Mouse (Mus musculus) spleen, postnatal 4 days (tissue): Measurements from ENCODE around the gene Spns2.

Source experiments
- DNase-seq, 2 experiments: peaks; one replicate each; pipeline ENCODE4 v3.0.0; 2022; ENCODE audit warnings: low spot score in 2 of 2

Gene Spns2

DNA sequence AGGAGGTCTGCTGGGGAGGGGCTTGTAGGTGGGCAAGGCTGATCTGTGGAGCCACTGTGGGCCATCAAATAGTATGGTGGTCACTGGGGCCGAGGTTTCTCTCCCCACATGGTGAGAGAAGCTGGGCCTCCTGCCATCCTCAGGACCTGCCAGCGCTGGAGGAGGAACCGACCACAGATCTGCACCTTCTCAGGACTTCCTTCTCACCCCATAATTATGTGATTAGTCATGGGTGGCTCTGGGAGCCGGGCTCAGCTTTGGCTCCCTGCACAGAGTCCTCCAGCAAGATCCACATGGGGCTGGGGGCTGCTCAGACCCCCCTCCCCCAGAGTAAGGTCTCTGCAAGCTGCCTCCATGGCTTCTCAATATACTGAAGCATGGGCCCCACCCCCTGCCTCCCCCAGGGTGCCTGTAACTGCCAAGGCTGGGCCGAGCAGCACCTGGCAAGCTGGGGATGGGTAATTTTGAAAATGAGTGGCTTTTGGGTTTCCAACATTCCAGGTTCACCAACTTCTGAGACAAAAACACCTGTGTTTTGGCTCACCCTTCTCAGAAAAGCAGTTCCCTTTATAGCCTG is 11.8 kb upstream of the Spns2 start:
- no peak for DNase-seq

DNA sequence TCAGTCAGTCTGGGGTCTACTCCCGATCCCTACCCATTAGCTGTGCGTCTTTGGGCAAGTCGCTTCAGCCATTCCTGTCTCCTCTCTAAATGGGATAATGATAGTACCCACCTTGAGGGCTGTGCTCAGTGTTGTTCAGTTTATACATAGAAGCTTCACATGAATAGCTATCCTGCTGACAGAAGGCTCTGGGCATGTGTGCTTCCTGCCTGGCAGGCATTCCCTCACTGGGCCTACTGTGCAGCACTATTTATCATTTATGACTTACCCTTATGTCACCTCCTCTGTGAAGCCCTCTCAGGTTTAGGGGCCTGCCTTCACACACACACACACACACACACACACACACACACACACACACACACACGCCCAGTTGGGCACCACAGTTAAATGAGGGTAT is 10.4 kb upstream of the Spns2 start:
- no peak for DNase-seq

DNA sequence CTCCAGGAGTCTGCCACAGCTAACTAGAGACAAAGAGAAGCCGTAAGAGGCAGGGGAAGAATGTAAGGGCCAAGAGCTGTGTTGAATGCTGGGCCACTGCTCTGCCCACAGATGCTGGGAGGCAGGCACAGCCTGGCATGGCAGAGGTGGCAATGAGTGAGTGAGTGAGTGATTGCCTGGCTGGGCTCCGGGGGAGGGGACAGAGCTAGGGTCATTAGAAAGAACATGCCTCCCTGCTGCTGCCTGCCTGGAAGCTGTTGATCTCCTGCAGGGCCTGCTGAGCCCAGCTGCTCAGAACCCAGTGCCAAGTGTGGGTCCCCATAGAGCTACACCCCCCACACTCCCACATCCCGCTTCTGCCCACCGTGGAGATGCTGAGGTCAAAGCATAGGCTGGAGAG is 7.7 kb upstream of the Spns2 start:
- no peak for DNase-seq

DNA sequence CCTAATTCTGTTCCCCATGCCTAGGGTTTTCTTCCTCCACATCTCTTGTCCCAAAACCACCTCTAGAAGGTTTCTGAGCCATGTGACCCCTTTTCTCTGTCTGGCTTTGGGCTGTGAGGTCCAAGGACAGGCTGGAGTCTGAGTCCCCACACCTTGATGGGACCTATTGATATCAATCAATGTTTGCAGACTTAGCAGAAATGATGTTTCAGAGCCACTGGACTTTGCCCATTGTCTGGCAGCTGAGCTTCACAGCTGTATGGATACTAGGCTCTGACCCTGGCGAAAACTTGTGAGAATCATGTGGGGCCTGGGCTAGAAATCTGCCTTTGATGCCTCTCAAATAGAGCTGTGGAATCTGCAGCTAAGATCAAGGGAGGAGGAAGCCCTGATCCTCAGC is 7.1 kb upstream of the Spns2 start:
- DNase-seq = no peak

DNA sequence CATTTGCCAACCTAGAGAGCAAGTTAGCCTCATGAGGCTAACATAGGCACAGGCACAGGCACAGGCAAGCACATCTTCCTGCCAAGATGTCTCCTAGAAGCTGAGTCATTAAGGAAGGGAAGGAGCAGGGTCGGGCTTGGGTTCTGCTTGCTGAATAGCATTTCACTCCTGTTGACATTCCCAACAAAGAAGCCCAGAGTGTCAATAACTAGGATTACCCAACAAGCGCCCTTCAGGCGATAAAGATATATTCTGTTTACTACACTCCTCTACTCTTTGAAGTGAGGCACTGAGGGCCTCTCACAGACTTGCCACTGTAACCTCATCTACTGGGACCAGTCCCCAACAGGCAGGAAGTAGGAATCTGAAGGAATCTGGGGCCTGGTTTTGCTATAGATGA is 6.4 kb upstream of the Spns2 start:
- DNase-seq = no peak

DNA sequence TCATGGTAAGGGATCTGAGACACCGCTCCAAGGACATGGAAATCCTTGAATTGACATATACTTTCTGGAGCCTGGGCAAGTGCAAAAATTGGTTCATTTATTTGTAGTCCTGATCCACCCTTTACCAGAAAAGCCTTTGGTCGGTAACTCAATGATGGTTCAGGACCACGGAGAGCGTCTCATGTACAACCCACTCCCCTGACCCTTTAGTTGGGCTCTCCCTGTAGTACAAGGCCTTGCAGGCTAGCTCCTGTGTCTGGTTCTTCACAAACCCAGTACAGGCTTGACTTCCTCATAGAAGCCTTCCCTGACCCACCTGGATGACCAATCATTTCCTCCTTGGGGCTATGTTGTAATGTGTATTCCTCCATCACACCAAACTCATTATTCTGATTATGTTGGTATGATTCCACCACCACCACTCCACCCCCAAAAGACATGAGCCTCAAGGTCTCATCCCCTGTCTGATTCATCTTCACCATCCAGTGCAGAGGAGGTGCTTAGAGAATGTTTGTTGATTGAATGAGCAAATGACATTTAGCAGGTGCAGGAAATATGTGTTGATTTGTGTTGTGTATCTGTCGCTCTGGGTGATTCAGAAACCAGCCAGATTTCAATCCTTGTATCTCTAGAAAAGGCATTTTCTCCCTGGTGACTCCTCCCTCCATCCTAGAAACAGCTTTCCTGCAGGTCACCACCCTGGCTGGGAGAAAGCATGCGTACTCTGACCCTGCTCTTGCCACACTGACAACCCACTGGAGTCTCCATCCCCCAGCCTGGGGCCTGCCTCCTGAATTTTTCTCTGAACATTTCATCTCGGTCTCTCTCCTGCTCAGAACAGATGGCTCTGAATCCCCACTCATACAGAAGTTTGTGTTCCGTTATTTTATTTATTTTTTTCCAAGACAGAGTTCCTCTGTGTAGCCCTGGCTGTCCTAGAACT is 4.6 kb upstream of the Spns2 start:
- DNase-seq = no peak

DNA sequence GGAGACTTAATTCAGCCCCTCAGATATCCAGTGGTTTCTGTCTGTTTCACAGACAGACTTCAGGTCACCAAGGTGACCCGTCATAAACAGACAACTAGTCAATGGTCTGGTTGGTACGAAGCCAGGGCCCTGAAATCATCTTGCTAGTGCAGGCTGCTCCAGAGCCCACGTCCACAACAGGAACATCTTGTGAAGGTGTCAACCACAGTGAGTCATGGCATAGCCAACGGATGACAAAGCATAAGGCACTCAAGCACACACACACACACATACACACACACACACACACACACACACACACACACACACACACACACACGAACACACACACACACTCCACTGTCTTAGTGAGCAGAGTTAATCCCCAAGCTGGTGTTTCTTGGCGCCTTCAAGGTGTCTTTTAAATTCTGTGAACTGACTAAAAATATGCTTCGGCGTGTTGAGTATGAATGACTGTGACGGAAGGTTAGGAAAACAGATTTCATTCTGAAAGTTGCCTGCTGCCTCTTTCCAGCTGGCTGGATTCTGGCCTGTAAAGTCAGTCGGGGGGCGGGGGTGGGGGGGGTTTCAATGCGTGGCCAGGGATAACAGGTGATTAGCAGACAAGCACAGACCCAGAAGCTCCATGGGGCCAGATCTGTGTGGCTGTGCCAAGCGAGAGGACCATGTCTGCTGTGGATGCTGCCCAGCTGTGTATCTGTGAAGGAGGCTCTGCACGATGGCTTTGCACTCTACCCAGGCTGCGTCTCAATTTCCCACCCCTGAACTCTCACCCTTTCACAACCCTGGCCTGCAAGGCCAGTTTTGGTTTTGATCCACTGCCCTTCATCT is 1.6 kb upstream of the Spns2 start:
- DNase-seq = no peak

DNA sequence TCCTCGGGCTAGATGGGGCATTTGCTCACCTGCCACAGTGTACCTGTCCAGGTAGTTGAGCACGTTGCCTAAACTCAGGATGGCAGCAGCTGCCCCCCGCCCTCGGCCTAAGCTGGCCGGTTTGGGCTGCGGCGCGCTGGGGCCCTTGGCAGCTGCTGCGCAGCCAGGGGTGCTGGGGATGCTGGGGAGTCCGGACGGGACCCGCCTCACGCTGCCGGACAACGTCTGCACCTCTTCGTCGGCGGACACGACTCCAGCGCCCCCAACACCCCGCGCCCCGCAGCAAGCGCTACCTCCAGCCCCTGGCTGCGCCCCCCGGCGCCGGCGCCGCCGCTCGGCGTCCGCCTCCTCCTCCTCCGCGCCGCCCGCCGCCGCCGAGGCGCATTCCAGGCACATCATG is 307 bp downstream of the Spns2 start:
- no peak for DNase-seq

DNA sequence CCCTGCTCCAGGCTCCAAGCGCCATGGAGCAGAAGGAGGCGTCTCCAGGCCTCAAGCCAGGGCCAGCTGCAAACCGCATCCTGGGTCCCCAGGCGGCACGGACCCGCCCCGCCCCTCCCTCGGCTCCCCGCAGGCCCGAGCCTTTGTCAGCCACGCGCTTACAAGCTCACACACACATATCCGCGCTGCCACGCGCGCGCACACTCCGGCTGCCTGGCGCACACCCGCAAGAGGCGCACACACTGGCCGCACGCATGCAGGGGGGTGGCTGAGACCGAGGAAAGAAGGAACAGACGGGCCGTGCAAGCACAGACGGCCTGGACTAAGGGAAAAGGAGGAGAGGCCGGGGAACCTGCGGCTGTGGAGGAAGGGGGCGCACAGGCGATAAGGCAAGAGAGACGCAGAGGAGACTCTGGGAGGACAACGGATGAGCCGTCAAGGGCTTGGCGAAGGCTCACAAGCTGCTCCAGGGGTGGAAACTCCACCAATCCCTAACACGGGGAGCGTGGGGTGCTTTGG is 892 bp downstream of the Spns2 start:
- no peak for DNase-seq

DNA sequence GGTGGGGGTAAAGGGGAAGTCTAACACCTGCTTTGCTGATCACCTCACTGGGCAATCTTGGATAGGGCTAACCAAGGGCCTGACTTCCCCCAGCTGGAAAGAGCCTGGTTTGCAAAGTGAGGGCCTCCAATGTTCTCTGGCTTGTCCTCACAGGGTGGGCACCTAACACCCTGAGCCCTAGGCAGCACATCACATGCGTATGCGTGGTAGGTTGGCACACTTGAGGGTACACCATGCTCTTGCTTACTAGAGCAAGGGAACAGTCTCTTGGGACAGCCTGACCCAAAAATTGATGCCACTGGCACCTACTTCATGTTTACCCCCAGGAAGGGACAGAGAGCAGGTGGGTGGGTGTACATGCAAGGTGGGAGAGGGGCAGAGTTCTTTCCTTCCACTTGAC is 2.0 kb downstream of the Spns2 start:
- no peak for DNase-seq

DNA sequence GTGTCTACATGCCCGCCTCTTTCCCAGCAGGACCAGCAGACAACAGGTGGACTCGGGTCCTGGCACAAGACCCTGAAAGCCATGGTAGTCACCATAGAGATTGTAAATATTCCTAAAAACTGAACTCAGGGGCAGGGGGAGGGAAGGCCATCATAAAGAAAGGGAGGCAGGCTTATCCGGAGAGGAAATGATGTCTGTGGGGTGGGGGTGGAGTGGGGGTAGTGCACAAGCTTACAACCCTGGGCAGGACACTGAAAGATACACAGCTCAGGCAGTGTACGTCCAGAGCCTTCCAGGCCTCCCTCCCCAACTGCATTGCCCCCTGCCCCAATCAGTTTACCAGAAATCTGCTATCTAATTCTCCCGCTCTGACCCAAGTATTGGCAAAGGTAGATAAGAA is 2.5 kb downstream of the Spns2 start:
- no peak for DNase-seq

DNA sequence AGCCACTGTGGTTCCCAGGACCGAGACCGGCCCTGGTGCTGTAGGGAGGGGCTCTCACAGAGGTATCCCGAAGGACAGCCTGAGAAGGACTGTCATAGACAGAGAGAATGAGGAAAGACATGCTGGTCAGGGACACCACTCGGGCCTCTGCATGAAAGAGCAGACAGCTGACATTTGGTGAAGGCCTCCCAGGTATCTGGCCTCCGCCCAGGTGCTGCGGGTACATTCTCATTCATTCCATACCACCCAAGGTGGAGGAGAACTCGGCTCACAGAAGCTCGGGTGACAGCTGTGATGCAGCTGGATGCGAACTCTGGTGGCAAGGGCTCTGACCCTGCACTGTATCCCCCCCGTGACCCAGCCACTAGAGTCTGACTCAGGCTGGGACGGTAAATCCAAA is 3.7 kb downstream of the Spns2 start:
- no peak for DNase-seq

DNA sequence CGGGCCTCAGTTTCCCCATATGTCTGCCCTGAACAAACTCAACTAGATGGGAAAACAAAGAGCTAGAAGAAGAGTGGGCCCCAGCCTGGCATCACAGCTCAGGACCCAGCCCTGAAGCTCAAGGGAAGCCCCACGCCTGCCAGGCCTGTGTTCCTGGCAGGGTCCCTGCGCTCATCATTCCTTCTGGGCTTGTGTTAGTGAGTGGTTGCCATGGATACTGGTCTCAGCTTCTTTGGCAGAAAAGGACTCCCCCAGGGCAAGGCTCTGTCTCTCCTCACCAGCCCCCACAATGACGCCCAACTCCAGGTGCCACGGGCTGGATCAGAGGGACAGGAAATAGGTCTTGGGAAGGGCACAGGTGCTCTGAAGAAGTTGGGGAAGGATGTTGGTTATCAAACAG is 4.5 kb downstream of the Spns2 start:
- no peak for DNase-seq

DNA sequence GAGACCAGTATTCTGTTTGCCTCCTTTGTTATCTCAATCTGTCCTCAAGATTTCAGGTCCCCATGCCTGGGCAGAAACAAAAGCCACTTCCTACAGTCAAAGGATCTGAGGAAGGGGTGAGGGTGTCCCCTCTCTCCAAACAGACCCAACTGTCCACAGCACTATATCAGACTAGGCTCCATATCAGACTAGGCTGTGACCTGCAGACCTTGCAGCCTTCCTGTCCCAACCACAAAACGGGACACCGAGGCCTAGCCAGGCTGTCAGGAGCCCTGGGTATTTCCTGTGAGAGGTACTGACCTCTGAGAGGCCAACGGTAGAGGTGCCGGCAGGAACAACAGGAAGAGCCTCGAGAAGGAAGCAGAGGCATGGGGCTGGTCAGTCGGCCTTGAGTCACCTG is 5.2 kb downstream of the Spns2 start:
- DNase-seq = no peak

DNA sequence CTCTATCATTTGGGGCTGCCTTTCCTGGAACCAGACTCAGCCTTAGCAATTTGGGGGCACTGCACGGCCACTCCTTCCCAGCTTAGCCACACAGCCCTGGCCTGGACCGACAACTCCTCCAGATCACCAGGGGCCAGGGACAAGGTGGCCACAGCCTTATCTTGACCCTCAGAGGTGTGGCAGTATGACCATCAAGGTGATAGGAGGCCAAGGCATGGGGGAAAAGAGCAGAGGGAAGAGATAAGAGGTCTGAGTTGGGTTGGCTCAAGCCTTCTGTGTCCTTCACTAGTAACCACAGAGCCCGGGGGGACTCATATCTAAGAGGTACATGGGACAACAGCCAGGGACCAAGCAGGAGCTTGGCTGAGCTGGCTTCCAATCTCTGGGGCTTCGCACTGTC is 7.8 kb downstream of the Spns2 start:
- DNase-seq = peak in 1 of 2 experiments; percentile 63

DNA sequence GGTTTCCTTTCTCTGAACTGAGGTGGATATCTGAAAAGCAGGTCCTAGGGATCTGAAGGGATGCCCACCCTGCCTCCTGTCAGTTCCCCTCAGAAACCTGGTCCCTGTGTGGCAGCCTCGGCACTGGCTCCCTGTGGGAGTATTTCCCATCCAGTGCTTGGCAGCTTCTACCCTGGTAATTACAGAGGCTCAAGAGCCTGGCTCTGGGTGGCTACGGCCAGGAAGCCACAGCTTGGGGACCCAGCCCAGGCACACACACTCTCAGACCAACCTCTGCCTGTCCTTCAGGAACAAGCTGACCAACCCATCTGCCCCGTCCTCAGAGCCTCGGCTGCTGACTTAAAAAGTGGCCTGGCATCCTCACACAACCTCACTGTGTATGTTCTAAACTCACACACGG is 8.4 kb downstream of the Spns2 start:
- DNase-seq = no peak

DNA sequence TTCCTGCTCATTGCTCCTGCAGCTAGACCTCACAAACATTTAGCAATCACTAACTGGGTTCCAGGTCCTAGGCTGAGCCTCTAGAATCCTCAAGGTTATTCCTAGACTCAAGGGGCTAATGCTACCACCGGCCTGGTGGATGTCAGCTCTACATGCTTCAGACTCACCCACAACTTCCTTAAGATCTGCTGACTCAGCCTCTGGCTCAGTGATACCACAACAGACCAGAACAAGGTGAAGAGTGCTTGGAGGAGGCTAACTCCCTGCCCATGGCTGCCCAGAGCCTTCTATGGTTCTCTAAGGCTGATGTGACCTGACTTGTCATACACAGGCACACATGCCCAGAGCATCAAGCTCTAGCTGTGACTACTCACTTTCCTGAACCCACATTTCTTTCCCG is 10.2 kb downstream of the Spns2 start:
- DNase-seq = no peak

DNA sequence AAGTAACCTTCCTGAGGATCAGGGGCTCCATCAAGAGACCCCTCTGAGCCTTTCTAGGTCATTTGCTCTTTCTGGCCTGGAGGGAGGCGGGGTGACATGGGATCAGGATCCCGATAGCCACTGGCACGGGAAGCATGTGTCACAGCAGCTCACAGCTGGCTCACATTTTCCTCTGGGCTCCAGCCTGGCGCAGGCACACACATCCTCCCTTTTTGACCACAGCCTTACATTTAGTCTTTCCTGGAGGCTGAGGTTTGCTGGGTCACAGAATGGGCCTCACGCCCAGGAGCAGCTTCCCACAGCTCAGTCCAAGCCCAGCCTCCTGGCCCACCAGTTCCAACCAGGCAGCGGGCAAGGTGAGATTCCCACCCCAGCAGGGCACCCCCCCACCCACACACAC is 11.5 kb downstream of the Spns2 start:
- DNase-seq = no peak

DNA sequence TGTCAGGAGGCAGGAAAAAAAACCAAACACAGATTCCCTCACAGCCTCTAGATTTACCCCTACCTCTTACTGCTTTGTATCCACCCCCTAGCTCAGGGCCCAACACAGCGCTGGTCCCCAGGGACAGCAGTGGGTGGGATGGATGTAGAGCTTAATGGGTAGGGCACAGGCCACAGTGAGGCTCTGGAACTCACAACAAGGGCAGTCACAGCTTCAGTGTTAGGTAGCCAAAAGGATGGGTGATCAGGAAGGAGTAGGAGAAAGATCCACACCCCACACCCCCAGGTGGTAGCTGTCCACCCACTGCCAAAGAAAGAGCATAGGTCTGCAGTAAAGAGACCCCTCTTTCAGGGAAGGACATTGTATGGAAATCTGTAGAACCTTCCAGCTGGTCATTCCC is 12.1 kb downstream of the Spns2 start:
- no peak for DNase-seq

DNA sequence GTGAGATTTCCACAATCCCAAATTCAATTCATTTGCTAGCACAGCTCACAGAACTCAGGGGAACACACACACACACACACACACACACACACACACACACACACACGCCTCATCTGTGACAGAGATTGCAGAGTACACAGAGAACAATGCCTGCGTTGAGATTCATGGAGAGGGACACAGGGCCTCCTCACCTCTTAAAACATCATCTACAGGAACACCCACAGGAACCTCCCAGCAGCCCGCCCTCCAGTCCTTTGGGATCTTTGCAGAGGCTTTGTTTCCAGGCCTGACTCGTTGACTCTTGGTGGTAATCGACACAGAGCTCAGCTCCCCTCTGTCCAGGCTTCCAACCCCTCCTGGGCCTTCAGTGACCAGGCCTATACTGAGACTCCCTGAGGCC is 12.5 kb downstream of the Spns2 start:
- no peak for DNase-seq

DNA sequence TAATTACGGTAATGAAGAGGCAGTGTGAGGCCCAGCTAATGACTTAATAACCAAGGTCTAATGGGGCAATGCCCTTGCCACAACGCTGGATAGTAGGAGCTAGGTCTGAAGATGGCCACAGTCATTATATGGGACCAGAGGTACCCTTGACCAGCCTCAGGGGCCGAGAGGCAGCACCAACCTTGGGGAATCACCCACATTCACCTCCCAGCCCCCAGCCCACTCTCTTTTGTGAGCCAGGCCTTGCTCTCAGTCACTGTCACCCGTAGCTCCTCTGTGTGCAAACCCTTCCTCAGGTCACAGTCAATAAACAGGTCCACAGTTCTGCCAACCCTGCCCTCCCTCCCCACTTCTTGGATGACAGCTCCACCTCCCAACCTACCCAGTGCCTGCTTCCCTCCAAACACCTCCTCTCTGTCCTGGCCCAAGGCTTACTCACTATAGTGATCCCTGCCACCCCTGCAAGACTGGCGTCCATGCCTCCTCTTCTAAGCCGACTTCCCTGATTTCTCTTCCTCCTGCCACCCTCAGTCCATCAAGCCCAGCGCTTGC is 13.6 kb downstream of the Spns2 start:
- DNase-seq = no peak

DNA sequence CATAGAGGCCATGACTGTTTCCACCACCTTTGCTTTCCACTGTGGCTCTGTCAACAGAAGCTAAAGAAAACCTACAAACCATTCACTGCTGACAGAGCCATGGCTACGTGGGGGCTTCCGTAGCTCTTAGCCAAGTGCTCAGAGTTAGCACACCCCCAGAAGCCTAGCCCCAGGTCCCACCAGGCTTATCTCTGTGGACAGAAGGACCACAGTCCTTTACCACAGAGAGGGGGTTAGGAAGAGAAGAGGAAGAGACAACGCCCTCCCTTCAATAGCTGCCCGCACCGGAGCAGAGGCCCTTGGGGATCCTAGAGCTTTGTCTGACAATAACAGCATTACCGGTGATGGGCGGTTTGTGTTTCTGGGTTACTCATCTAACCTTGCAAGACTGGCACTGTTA is 14.3 kb downstream of the Spns2 start:
- DNase-seq = no peak
